Mouse (Mus musculus): Measurements from ENCODE around the gene Fam126a. TPM values are rescaled to one million over a fixed set of nuclear protein-coding genes. Genes with fewer than 3 reads are reported as not detected.

The Fam126a gene
- polyA plus RNA-seq, 1 experiment from 2014 or later = 29.2 TPM

DNA sequence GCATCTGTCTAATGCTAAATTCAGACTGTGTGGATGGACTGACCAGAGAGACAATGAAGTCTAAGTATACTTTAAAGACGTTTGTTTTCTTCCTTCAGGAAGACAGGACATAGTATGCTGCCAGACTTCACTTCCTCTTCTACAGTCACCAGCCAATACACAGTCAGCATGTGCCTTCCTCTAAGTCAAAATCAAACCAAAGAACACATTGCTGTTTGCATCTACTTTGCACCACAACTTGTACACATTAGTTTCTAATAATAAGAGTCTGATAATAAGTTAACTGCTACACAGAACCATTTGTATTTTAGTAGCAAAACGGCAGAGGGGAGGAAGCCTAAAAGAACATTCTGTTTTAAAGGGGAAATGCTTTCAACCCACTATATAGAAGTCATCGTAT is 4.5 kb upstream of the Fam126a start:
- Histone ChIP-seq H3K4me1 (ENCODE audit: control insufficient read depth, insufficient read depth, low read length) (no peaks in the 10 kb centered on the region), H3K4me3 (ENCODE audit: low read depth, low read length) (no peak overlapping the region), H3K27ac (replicated peaks; ENCODE audit: low read depth, low read length) (no peak overlapping the region), H3K27me3 (ENCODE audit: control insufficient read depth, insufficient read depth, low read length) (no peaks in the 10 kb centered on the region), H3K9ac (ENCODE audit: low read length) (no peak overlapping the region), H3K36me3 (ENCODE audit: control insufficient read depth, insufficient read depth, low read length) (no peaks in the 10 kb centered on the region), H3K9me3 (ENCODE audit: control insufficient read depth, low read length) (no peaks in the 10 kb centered on the region), H3K4me2 (ENCODE audit: low read depth, severe bottlenecking) (no peak overlapping the region)
- DNase-seq (ENCODE audit: low spot score) (no peak), ATAC-seq (ENCODE audit: insufficient number of reproducible peaks, low FRiP score, low TSS enrichment, low read depth) (no peak)
- 58% methylated on average over 3 of the region's 3 CpGs for WGBS

DNA sequence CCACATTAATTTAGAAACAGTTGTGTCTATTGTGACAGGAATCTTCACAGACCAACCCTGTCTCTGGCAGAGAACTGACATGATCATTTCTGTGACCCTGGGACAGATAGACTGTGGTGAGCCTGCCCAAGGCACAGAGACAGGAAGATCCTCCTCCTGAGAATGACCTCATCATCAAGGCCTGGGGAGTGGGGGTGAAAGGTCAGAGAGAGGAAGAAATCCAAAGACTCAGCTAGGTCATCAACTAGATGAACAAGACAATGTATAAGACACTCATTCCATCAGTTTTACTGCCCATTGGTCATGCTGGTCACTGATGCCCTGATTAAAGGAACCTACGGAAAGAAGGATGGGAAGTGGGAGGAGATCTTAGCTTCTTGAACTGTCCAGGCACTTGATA is 3.6 kb upstream of the Fam126a start:
- no peak for ATAC-seq (ENCODE audit: insufficient number of reproducible peaks, low FRiP score, low TSS enrichment, low read depth)
- no peak overlapping the region for H3K4me2 ChIP-seq (ENCODE audit: low read depth, severe bottlenecking)
- no peaks in the 10 kb centered on the region for H3K36me3 ChIP-seq (ENCODE audit: control insufficient read depth, insufficient read depth, low read length)
- WGBS = 58% methylated on average over 1 of the region's 1 CpGs
- no peaks in the 10 kb centered on the region for H3K4me1 ChIP-seq (ENCODE audit: control insufficient read depth, insufficient read depth, low read length)
- H3K27me3 ChIP-seq (ENCODE audit: control insufficient read depth, insufficient read depth, low read length) = no peaks in the 10 kb centered on the region
- no peak overlapping the region for H3K9ac ChIP-seq (ENCODE audit: low read length)
- no peak for DNase-seq (ENCODE audit: low spot score)
- no peak overlapping the region for H3K27ac ChIP-seq (replicated peaks; ENCODE audit: low read depth, low read length)
- no peak overlapping the region for H3K4me3 ChIP-seq (ENCODE audit: low read depth, low read length)
- H3K9me3 ChIP-seq (ENCODE audit: control insufficient read depth, low read length) = no peaks in the 10 kb centered on the region

DNA sequence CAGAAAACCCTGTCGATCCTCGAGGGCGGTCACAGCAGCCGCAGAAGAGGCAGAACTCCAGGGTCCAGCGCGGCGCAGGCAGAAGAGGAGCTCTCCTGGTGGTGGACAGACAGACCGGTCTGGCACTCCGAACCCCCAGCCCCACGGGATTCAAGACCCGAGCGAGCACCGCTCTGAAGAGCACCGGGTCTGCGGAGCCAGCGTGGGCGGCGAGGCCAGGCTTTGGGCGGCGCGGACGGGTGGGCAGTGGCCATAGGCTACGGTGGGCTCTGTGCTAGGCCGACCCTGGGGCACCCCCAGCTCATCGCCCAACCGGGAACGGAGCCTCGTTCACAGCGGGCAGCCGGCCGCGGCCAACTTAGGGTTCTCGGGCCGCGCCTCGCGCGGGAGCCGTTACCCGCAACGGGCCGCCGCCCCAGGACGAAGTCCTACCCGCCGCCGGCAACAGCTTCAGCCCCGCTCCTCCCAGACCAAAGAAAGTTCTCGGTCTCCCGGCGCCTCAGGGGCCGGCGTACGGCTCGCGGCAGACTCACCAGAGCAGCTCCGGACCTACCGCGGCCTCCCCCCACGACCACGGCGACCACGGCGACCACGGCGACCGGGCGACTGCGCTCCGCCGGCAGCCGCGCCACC is 428 bp downstream of the Fam126a start:
- peak overlapping the region; percentile 77 for H3K9ac ChIP-seq (ENCODE audit: low read length)
- no peaks in the 10 kb centered on the region for H3K9me3 ChIP-seq (ENCODE audit: control insufficient read depth, low read length)
- peak overlapping the region; percentile 95 for H3K4me2 ChIP-seq (ENCODE audit: low read depth, severe bottlenecking)
- no peaks in the 10 kb centered on the region for H3K4me1 ChIP-seq (ENCODE audit: control insufficient read depth, insufficient read depth, low read length)
- H3K27ac ChIP-seq (replicated peaks; ENCODE audit: low read depth, low read length) = peak overlapping the region; percentile 65; the same call in 1 of the 2 replicates
- H3K36me3 ChIP-seq (ENCODE audit: control insufficient read depth, insufficient read depth, low read length) = no peaks in the 10 kb centered on the region
- peak; percentile 71 for ATAC-seq (ENCODE audit: insufficient number of reproducible peaks, low FRiP score, low TSS enrichment, low read depth)
- no peaks in the 10 kb centered on the region for H3K27me3 ChIP-seq (ENCODE audit: control insufficient read depth, insufficient read depth, low read length)
- DNase-seq (ENCODE audit: low spot score) = peak; percentile 63
- WGBS = under 1% methylated on average over 61 of the region's 73 CpGs
- peak overlapping the region; percentile 86 for H3K4me3 ChIP-seq (ENCODE audit: low read depth, low read length)

DNA sequence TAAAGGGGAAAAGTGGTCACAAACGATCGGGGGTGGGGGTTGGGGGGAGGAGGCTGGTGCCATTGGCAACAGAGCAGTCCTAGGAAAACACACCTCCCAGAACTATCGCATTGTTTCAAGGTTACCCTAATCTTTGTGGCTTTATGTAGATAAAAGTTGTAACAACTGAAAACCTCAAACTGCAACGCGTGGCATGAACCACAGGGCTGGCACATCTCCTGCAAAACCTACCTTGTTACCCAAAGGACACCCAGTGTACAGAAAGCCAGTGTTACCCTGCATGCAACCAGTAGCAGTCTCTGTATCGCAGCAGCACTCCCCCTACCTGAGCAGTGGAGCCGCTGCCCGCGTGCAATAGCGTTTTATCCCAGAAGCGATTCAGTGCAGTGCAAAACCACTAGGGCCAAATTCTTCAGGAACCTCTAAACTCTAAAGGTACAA is 1.1 kb downstream of the Fam126a start:
- Histone ChIP-seq H3K9ac (ENCODE audit: low read length) (peak overlapping the region; percentile 77), H3K36me3 (ENCODE audit: control insufficient read depth, insufficient read depth, low read length) (no peaks in the 10 kb centered on the region), H3K4me1 (ENCODE audit: control insufficient read depth, insufficient read depth, low read length) (no peaks in the 10 kb centered on the region), H3K4me2 (ENCODE audit: low read depth, severe bottlenecking) (peak overlapping the region; percentile 95), H3K4me3 (ENCODE audit: low read depth, low read length) (peak overlapping the region; percentile 86), H3K9me3 (ENCODE audit: control insufficient read depth, low read length) (no peaks in the 10 kb centered on the region), H3K27ac (replicated peaks; ENCODE audit: low read depth, low read length) (no peak overlapping the region), H3K27me3 (ENCODE audit: control insufficient read depth, insufficient read depth, low read length) (no peaks in the 10 kb centered on the region)
- WGBS = 5% methylated on average over 11 of the region's 11 CpGs
- peak; percentile 61; the same call in 1 of the 2 replicates for ATAC-seq (ENCODE audit: insufficient number of reproducible peaks, low FRiP score, low TSS enrichment, low read depth)
- peak; percentile 80 for DNase-seq (ENCODE audit: low spot score)

DNA sequence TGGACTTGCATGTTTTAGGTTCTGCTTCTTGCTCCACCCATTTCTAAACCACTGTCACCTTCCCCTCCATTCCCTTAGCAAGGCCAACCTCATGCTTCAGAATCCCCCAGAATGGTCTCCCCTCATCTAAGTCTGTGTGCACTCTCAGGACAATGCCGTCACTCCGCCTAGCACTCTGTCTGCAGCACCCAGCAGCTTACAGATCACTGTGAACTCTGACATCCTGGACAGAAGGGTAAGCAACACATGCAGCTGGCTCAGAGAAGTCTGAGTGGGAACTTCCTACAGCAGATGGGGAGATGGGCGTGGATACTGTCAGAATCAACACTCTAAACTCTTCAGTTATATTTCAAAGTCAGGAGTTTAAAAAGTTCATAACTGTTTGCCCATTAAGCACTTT is 5.5 kb downstream of the Fam126a start:
- Histone ChIP-seq H3K4me2 (ENCODE audit: low read depth, severe bottlenecking) (no peak overlapping the region), H3K27me3 (ENCODE audit: control insufficient read depth, insufficient read depth, low read length) (no peaks in the 10 kb centered on the region), H3K4me3 (ENCODE audit: low read depth, low read length) (no peak overlapping the region), H3K27ac (replicated peaks; ENCODE audit: low read depth, low read length) (no peak overlapping the region), H3K9ac (ENCODE audit: low read length) (no peak overlapping the region), H3K9me3 (ENCODE audit: control insufficient read depth, low read length) (no peaks in the 10 kb centered on the region), H3K36me3 (ENCODE audit: control insufficient read depth, insufficient read depth, low read length) (no peaks in the 10 kb centered on the region), H3K4me1 (ENCODE audit: control insufficient read depth, insufficient read depth, low read length) (no peaks in the 10 kb centered on the region)
- 82% methylated on average over 3 of the region's 3 CpGs for WGBS
- ATAC-seq (ENCODE audit: insufficient number of reproducible peaks, low FRiP score, low TSS enrichment, low read depth) (no peak), DNase-seq (ENCODE audit: low spot score) (no peak)

DNA sequence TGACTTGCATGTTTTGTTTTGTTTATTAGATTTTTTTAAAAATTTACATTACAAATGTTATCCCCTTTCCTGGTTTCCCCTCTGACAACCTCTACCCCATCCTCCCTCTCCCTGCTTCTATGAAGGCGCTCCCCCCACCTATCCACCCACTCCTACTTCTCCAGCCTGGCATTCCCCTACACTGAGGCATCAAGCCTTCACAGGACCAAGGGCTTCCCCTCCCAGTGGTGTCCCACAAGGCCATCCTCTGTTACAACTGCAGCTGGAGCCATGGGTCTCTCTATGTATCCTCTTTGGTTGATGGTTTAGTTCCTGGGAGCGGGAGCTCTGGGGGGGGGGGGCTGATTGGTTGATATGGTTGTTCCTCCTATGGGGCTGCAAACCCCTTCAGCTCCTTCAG is 7.3 kb downstream of the Fam126a start:
- ATAC-seq (ENCODE audit: insufficient number of reproducible peaks, low FRiP score, low TSS enrichment, low read depth) = no peak
- no peaks in the 10 kb centered on the region for H3K27me3 ChIP-seq (ENCODE audit: control insufficient read depth, insufficient read depth, low read length)
- H3K9ac ChIP-seq (ENCODE audit: low read length) = no peak overlapping the region
- no peaks in the 10 kb centered on the region for H3K9me3 ChIP-seq (ENCODE audit: control insufficient read depth, low read length)
- H3K4me3 ChIP-seq (ENCODE audit: low read depth, low read length) = no peak overlapping the region
- H3K36me3 ChIP-seq (ENCODE audit: control insufficient read depth, insufficient read depth, low read length) = no peaks in the 10 kb centered on the region
- no peak overlapping the region for H3K27ac ChIP-seq (replicated peaks; ENCODE audit: low read depth, low read length)
- H3K4me2 ChIP-seq (ENCODE audit: low read depth, severe bottlenecking) = no peak overlapping the region
- WGBS = 80% methylated on average over 2 of the region's 2 CpGs
- no peaks in the 10 kb centered on the region for H3K4me1 ChIP-seq (ENCODE audit: control insufficient read depth, insufficient read depth, low read length)
- no peak for DNase-seq (ENCODE audit: low spot score)

DNA sequence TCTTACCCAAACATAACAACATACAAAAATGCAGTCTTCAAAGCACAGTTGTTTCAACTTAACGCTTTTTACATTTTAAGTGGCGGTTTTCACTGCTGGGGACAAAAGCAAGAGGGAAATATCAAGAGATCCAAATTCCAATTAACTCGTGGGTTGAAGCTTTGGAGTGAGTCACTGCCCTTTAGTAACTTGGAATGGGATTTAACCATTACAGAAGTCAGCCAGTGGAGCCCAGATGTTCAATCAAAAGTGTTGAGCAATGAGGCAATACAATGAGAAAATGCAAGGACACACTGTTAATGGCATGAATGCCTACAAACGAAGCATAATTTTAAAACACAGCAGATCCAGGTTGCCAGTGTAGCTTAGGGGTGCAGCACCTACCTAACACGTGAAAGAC is 8.8 kb downstream of the Fam126a start:
- 69% methylated on average over 5 of the region's 5 CpGs for WGBS
- DNase-seq (ENCODE audit: low spot score) = no peak

DNA sequence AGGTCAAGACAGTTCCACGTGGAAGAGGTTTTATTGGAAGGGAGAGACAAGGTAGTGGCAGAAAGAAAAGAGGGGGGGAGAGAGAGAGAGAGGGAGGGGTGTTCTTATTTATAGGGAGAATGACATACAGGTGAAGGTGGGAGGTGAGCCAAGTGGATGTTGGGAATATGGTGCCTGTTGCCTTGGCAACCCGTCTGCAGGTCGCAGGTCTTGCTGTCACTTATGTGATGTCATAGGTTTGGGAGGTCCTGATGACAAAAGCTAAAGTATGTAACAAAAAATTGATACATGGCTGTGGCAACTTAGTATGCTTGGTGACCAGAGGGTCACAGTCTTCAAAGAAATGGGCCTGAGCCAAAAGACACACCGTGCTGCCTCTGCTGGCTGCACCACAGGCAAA is 10.1 kb downstream of the Fam126a start:
- no peak overlapping the region for H3K4me2 ChIP-seq (ENCODE audit: low read depth, severe bottlenecking)
- H3K27me3 ChIP-seq (ENCODE audit: control insufficient read depth, insufficient read depth, low read length) = no peaks in the 10 kb centered on the region
- no peak for ATAC-seq (ENCODE audit: insufficient number of reproducible peaks, low FRiP score, low TSS enrichment, low read depth)
- DNase-seq (ENCODE audit: low spot score) = no peak
- 76% methylated on average over 4 of the region's 4 CpGs for WGBS
- H3K4me1 ChIP-seq (ENCODE audit: control insufficient read depth, insufficient read depth, low read length) = no peaks in the 10 kb centered on the region
- H3K27ac ChIP-seq (replicated peaks; ENCODE audit: low read depth, low read length) = no peak overlapping the region
- no peaks in the 10 kb centered on the region for H3K36me3 ChIP-seq (ENCODE audit: control insufficient read depth, insufficient read depth, low read length)
- no peak overlapping the region for H3K4me3 ChIP-seq (ENCODE audit: low read depth, low read length)
- H3K9me3 ChIP-seq (ENCODE audit: control insufficient read depth, low read length) = no peaks in the 10 kb centered on the region
- no peak overlapping the region for H3K9ac ChIP-seq (ENCODE audit: low read length)

More for the DNA sequence above, 8.8 kb downstream of the Fam126a start:
- H3K4me2 ChIP-seq (ENCODE audit: low read depth, severe bottlenecking) = no peak overlapping the region
- H3K4me3 ChIP-seq (ENCODE audit: low read depth, low read length) = no peak overlapping the region
- no peak overlapping the region for H3K9ac ChIP-seq (ENCODE audit: low read length)
- ATAC-seq (ENCODE audit: insufficient number of reproducible peaks, low FRiP score, low TSS enrichment, low read depth) = no peak
- H3K9me3 ChIP-seq (ENCODE audit: control insufficient read depth, low read length) = no peaks in the 10 kb centered on the region
- no peaks in the 10 kb centered on the region for H3K4me1 ChIP-seq (ENCODE audit: control insufficient read depth, insufficient read depth, low read length)
- H3K27ac ChIP-seq (replicated peaks; ENCODE audit: low read depth, low read length) = no peak overlapping the region
- H3K27me3 ChIP-seq (ENCODE audit: control insufficient read depth, insufficient read depth, low read length) = no peaks in the 10 kb centered on the region
- no peaks in the 10 kb centered on the region for H3K36me3 ChIP-seq (ENCODE audit: control insufficient read depth, insufficient read depth, low read length)
